In the genomic region with DNA sequence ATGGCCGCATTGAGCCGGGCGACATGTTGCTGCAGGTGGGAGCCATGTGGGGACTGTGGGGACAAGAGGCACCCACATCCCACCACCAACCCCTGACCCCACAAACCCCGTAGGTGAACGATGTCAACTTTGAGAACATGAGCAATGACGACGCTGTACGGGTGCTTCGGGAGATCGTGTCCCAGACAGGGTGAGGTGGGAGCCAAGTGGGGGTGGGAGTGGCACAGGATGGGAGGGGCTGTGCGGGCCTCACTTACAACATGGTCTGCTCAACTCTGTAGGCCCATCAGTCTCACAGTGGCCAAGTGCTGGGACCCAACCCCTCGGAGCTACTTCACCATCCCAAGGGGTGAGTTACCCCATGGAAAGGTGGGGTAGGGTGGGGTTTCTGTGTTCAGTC, we compare ENCODE assay signal across 23 mouse cellular contexts.
"Had no signal": no experiment of that assay in that cellular context is flagged by ENCODE, and none has a peak within 500 bp of the region (broad histone marks: within the 10 kb centered on the region; RNA-seq: fewer than 3 reads in every experiment).

No protein-coding gene starts in this region.

- ATAC-seq: liver, postnatal 0 days; midbrain, embryonic 16.5 days had no signal

- H3K27me3 ChIP-seq: kidney, embryonic 15.5 days; limb, embryonic 12.5 days; limb, embryonic 15.5 days; lung, embryonic 15.5 days; midbrain, embryonic 12.5 days; neural tube, embryonic 15.5 days had no signal

- H3K4me2 ChIP-seq: kidney, embryonic 15.5 days; limb, embryonic 12.5 days; limb, embryonic 15.5 days; liver, embryonic 11.5 days; lung, embryonic 15.5 days; midbrain, embryonic 12.5 days; neural tube, embryonic 15.5 days had no signal

- H3K4me3 ChIP-seq: kidney, embryonic 15.5 days; limb, embryonic 12.5 days; limb, embryonic 15.5 days; lung, embryonic 15.5 days; midbrain, embryonic 12.5 days; myocyte; neural tube, embryonic 15.5 days had no signal

- H3K27ac ChIP-seq: kidney, embryonic 15.5 days; limb, embryonic 12.5 days; limb, embryonic 15.5 days; liver, embryonic 14.5 days; lung, embryonic 15.5 days; midbrain, embryonic 12.5 days; neural tube, embryonic 15.5 days; stomach, postnatal 0 days had no signal

- H3K9ac ChIP-seq: kidney, embryonic 15.5 days; limb, embryonic 12.5 days; limb, embryonic 15.5 days; liver, embryonic 14.5 days; liver, postnatal 0 days; lung, embryonic 15.5 days; midbrain, embryonic 12.5 days; neural tube, embryonic 15.5 days had no signal

- DNase-seq: kidney, adult 2 months; kidney, postnatal 14 days; kidney, postnatal 4 days; left cerebral cortex, postnatal 4 days; liver, postnatal 0 days; lung, postnatal 10 days; right cerebral cortex, adult 18-20 months; right cerebral cortex, postnatal 14 days; right cerebral cortex, postnatal 4 days; thymus, adult 2 months; thymus, postnatal 14 days; thymus, postnatal 4 days had no signal

- H3K9me3 ChIP-seq: kidney, embryonic 15.5 days; limb, embryonic 12.5 days; limb, embryonic 15.5 days; lung, embryonic 15.5 days; midbrain, embryonic 12.5 days; neural tube, embryonic 15.5 days had no signal

- H3K4me1 ChIP-seq: limb, embryonic 12.5 days; midbrain, embryonic 12.5 days had no signal
